Mouse (Mus musculus) ES-Bruce4 (cell line): Measurements from ENCODE around the gene Abca7.

Experiments used
- CTCF ChIP-seq: IDR thresholded peaks from one replicate; pipeline ENCODE4 v1.8.1; 2011; ENCODE audit warnings: low read depth, low read length
- EP300 ChIP-seq: IDR thresholded peaks from 2 replicates; pipeline ENCODE4 v1.6.1; 2011; ENCODE audit warnings: low read depth, low read length; ENCODE audit not compliant: insufficient read depth
- POLR2A ChIP-seq: IDR thresholded peaks from one replicate; pipeline ENCODE4 v1.8.1; 2011; ENCODE audit warnings: low read length; ENCODE audit not compliant: insufficient read depth

DNA sequence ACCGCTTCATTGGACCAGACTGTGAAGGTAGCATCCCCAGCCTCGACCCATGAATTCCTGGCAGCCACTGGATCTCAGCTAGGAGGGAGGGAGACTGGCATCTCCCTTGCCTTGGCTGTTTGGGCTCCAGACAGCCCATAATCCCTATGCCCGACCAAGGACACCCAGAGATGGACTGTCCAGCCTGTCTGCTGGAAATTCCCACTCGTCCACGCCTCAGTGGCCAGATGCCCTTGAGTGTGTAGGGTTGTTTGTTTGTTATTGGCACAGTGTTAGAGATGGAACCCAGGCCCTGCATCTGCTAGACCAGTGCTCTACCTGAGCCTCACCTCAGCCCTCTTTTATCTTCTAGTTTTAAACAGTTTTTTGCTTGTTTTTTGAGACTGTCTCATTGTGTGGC lies 31.0 kb upstream of the Abca7 start:
- TF ChIP-seq CTCF (no peak), POLR2A (no peak), EP300 (no peak)
